ENCODE assay signal across 18 mouse cellular contexts in the genomic region with DNA sequence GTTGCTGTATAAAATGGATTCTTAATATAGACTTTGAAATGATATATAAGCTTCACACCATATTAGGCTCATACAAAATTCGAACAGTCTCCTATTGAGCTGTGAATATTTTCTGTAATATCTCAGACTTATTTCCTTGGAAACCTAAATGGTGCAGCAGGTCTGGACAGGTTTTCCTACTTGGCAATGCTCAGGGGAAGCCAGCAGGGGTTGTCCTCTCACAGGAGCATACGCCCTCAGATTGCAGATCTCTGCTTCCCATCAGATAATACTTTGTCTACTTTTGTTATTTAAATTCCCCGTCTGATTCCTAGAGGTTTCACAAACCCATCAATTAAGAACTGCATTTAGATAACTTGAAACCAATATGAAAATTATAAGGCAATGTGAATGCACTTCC.
"Had no signal": no experiment of that assay in that cellular context is flagged by ENCODE, and none has a peak within 500 bp of the region (broad histone marks: within the 10 kb centered on the region; RNA-seq: fewer than 3 reads in every experiment).

No protein-coding gene starts in this region.

- H3K36me3 ChIP-seq: limb, embryonic 10.5 days; neural tube, embryonic 13.5 days had no signal

- DNase-seq: kidney, adult 9 months; kidney, postnatal 4 days; lung, embryonic 14.5 days; lung, postnatal 10 days; retina, postnatal 1 day; right cerebral cortex, postnatal 4 days; spleen, adult 18-20 months; thymus, adult 18-20 months; thymus, postnatal 4 days had no signal

- H3K27me3 ChIP-seq: megakaryocyte, embryonic 14.5 days; neural tube, embryonic 13.5 days had no signal

- H3K9me3 ChIP-seq: limb, embryonic 10.5 days; megakaryocyte, embryonic 14.5 days; neural tube, embryonic 13.5 days had no signal

- H3K27ac ChIP-seq: kidney, postnatal 0 days; layer of hippocampus, adult 2 months; limb, embryonic 10.5 days; macrophage; neural tube, embryonic 13.5 days had no signal

- H3K4me1 ChIP-seq: megakaryocyte, embryonic 14.5 days; neural tube, embryonic 13.5 days had no signal

- H3K9ac ChIP-seq: lung, embryonic 14.5 days; neural tube, embryonic 13.5 days had no signal

- ATAC-seq: midbrain, embryonic 16.5 days had no signal

- H3K4me3 ChIP-seq: layer of hippocampus, adult 2 months; limb, embryonic 10.5 days; megakaryocyte, embryonic 14.5 days; neural tube, embryonic 13.5 days had no signal

- H3K4me2 ChIP-seq: liver, embryonic 11.5 days; lung, embryonic 14.5 days; midbrain, embryonic 11.5 days; neural tube, embryonic 13.5 days had no signal
